Mouse (Mus musculus) hindbrain, embryonic 12.5 days (tissue): ENCODE results near the gene Trpm1. TPM values are rescaled to one million over a fixed set of nuclear protein-coding genes. Genes with fewer than 3 reads are reported as not detected.
A peak's percentile ranks its signal among the peaks of the same experiment; 100 is the strongest.

Source experiments
- microRNA counts: library from miRNA; unstranded; fragments of <30 nt; microRNA quantifications from one replicate; lab custom pipeline; 2017
- microRNA-seq: library from miRNA; unstranded; fragments of <30 nt; microRNA quantifications from one replicate; pipeline ENCODE4, GENCODE M21; 2017
- polyA plus RNA-seq: library from polyadenylated mRNA; unstranded; fragments of >200 nt; fragmentation: Nextera tagmentation; extraction: Ambion mirVana; gene quantifications from 2 replicates; pipeline ENCODE4 v1.2.1, GENCODE M21; 2016

The Trpm1 gene
- polyA plus RNA-seq, 1 experiment from 2014 or later: 0.43 TPM

MicroRNAs encoded within 50 kb of the gene (microRNA counts, 519-probe panel; counts per million panel counts)
- microRNA mmu-miR-211 (lab: Ali Mortazavi, UCI): 470 counts per million, percentile 58 among the panel's probes with 10 or more counts

Small RNAs within 50 kb of the gene (microRNA-seq; reads per million reads assigned to microRNA genes)
- gene Mir211 (19.5 reads per million, percentile 28 among the genes with 10 or more reads in this experiment), gene Mir6416 (not detected)

Other genes with a start within 250 kb of the Trpm1 start
- gene E030018B13Rik, start 237.0 kb upstream of the Trpm1 start, polyA plus RNA-seq: 0.21 TPM in 1 of 2 replicates, not detected in the other
- 28.1 and 30.1 TPM in 2 replicates for gene Klf13, start 214.9 kb upstream of the Trpm1 start, polyA plus RNA-seq
- gene Mtmr10, start 133.8 kb downstream of the Trpm1 start, polyA plus RNA-seq: 14.7 and 15.6 TPM in 2 replicates
- 9.1 and 10.1 TPM in 2 replicates for gene Fan1, start 220.3 kb downstream of the Trpm1 start, polyA plus RNA-seq
- gene Mphosph10, start 238.4 kb downstream of the Trpm1 start, polyA plus RNA-seq: 41.7 and 43.7 TPM in 2 replicates
- 37.1 and 46.1 TPM in 2 replicates for gene Mcee, start 238.8 kb downstream of the Trpm1 start, polyA plus RNA-seq